Mouse (Mus musculus) heart, adult 2 months (tissue): ENCODE measurements around the gene Pus7l.

Experiments
- CTCF ChIP-seq: fragments of 200-600 bp; IDR thresholded peaks from 2 replicates; pipeline ENCODE4 v1.8.1; 2022; ENCODE audit warnings: antibody characterized with exemption, mild to moderate bottlenecking, moderate library complexity
- EP300 ChIP-seq: fragments of 200-500 bp; IDR thresholded peaks from 2 replicates; pipeline ENCODE4 v1.6.1; 2011; ENCODE audit warnings: low read depth, low read length, control low read depth; ENCODE audit not compliant: insufficient read depth
- POLR2A ChIP-seq: fragments of 200-500 bp; IDR thresholded peaks from 2 replicates; pipeline ENCODE4 v1.6.1; 2011; ENCODE audit warnings: mild to moderate bottlenecking, low read depth, low read length, control low read depth; ENCODE audit not compliant: insufficient read depth

GRCm38 (mm10) chr15:94542567-94543408, 559 bp downstream of the Pus7l start:
- TF ChIP-seq POLR2A (no peak), EP300 (no peak), CTCF (no peak)
